Mouse (Mus musculus): ENCODE measurements around the gene Best2.

The Best2 gene

DNA sequence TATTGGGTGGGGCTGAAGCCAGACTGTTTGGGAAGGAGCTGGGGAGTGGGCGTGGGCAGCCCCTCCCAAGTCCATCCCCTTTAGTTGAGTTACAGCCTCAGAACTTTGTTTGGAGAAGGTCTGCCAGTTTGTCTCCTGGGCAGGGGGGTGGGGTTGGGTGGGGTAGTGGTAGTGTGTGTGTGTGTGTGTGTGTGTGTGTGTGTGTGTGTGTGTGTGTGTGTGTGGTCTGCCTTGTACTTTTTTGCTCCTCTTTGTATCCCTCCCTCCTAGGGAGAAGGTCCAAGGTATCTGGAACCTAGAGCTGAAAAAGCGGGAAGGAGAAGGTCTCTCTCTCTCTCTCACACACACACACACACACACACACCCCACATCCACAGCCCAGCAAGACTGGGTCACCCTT is at the start of gene Best2:
TSS of gene Best2 (minus strand) at position 101 of the 400 bp plus-strand sequence.
- DNase-seq (ENCODE audit: low read depth, low spot score), result no peak

DNA sequence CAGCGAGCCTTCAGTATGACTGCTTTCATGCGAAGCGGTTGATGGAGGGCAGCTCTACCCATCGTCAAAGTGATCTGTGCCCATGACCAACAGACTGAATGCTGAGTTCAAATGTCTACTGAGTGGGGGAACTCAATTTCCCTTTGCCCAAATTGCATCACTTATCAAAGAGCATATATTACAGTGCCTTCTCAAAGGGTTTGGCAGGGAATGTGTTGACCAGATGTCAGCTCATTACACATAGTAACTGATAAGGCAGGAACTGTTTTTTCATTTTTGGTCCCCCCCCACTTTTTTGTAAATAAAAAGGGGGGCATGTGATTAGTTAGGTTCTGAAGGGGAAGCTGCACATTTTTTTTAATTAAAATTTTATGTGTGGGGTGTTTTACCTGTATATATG is 48.3 kb upstream of the Best2 start:
- DNase-seq (ENCODE audit: low read depth, low spot score), result no peak

DNA sequence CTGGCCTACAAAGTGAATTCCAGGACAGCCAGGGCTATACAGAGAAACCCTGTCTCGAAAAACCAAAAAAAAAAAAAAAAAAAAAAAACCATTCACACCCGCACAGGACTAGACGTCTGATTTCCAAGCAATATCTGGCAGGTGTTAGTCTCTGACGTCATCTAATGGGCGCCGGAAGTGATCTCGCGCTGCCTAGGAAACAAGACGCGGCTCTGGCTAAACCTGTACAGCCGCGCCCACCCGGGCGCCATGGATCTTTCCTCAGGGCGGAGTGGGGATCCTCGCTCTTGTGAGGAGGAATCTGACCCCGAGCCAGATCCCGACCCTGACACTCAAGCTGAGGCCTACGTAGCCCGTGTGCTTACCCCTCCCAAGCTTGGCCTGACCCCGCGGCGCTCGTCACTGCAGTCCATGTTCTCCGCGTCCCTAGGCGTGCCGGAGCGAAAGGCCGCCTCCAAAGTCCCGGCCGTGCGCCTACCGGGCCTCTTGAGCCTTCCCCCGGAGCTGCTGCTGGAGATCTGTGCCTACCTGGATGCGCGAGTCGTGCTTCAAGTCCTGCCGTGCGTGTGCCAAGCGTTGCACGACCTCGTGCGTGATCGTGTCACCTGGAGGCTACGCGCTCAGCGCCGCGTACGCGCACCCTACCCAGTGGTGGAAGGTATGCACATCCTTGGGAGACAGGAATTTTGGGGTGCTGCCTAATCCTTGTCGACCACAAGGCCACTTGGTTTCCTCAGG is 45.7 kb upstream of the Best2 start, which contains the start of gene Fbxw9:
TSS of gene Fbxw9 (plus strand) at position 177 of the 738 bp plus-strand sequence.
- DNase-seq (ENCODE audit: low read depth, low spot score), result peak; percentile 98

DNA sequence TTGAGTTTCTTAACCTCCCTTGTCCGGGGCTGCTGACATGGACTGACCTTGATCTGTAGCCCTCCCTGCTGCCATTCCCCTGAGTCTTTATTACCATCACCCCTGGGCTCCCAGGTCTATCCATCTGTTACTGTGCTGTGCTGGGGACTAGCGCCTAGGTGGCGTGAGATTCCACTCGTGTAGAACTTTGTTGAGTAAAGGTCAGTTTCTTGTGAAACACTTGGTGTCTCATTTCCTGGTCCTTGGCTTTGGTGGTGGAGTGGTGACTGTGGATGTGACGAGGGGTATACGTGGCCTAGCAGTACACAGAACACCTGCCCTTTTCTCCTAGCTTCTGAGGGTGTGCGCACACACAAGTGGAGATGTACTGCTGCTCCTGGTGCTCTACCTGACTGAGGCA is 43.0 kb upstream of the Best2 start:
- no peak for DNase-seq (ENCODE audit: low read depth, low spot score)

DNA sequence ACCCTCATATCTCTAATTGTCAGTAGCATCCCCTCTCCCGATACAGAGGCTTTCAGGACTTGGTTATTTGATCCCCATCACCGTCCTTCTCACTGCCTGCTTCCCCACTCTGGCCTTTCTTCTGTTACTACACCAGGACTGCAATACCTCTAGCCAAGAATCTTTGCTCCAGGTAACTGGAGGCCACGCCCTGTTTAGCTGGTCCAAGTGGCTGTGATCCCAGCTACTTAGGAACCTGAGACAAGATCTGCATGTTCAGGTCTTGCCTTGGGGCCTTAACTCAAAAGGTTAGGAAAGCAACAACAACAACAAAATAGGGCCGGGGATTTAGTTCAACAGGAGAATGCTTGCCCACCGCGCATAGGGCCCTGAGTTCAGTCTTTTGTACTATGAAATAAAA is 29.3 kb upstream of the Best2 start:
- DNase-seq (ENCODE audit: low read depth, low spot score), result no peak

DNA sequence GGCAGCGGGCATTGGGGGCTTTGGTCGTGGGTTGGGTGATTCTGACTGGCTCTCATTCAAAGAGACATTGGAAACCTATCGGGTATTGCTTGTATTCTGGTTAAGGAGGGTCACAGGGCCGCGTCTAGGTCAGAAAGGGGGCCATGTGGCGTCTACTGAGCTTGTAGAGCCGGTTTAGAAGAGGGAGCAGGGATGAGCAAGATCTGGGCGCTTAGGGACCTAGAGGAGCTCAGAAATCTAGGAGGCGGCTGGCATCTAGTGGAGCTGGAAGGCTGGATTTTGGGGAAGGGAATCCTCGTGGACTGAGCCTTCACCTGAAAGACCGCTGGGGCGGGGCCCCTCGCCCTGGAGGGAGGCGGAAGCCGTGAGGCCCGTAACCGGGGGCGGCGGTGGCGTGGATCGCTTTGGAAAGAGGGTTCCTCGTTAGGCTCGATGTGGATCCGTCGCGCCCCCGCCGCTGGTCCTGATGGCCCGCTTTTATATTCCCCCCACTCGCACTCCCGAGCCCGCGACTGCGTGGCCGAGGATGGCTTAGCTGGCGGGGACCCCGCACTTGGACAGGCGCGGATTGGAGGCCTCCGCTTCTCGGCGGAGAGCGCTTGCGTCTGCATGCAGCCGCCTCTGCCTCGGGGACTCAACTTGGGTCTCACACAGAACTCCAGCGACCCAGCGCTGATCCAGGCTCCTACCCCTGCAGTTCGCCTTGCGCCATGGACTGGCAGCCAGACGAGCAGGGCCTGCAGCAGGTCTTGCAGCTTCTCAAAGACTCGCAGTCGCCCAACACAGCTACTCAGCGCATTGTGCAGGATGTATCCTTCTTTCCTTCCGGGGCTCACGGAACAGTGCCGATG is 23.6 kb upstream of the Best2 start:
- DNase-seq (ENCODE audit: low read depth, low spot score), result peak; percentile 67

DNA sequence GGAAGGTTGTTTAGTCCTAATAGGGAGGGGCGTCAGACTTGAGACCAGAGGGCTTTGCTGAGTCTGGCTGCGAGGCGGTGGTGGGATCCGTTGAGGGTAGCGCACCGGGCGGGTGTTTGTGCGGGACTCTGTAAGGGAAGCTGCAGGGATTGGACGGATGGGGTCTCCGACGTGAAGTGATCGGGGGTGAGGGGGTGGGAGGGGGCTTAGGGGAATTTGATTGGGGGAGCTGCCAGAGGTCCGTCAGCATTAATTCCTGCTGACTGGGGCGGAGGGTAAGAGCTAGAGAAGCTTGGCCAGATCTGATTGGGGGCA is 23.0 kb upstream of the Best2 start:
- DNase-seq (ENCODE audit: low read depth, low spot score), result peak; percentile 30

DNA sequence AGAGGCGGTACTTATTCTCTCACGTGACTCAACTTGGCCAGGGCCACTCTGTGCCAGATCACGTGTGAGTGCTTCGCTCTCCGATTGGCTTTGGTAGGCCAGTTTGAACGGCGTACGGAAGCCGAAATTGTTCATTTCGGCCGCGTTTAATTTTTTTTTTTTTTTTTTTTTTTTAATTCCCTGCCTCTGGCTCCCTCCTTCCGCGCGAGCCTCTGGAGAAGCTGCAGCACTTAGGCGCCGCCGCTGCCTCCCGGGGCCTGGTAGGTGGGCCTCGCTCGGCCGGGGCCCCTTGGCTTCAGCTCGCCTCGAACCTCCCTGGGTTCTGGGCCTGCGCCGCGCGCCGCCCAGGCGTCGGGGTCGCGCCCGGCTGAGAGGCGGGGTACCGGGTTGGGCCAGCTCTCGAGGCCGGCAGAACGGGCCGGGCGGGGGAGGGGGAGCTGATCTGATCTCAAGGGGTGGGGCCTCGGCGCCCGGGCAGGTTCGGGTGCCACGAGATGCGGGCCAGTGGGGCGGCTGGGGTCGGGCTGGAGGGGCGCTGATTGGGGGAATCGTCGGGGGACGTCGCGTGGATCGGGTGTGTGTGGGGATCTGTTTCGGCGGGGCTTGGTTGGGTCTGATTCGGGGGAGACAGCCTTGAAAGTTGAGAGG is 22.5 kb upstream of the Best2 start, which contains the start of gene Tnpo2:
TSS of gene Tnpo2 (plus strand) at position 198 of the 648 bp plus-strand sequence.
- peak; percentile 100 for DNase-seq (ENCODE audit: low read depth, low spot score)

DNA sequence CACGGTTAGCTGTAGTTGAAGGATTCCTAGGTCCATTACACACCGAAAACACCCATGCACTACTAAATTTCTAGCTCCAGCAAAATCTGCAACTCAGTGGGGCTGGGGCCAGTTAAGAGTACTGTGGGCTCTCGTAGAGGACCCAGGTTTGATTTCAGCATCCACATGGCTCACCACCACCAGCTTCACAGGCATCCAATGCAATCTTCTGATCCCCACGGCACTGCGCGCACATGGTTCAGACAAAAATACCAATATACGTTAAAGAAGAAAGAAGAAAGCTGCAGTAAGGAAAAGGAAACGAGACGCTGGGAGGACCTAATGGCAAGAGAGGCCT is 22.0 kb upstream of the Best2 start:
- no peak for DNase-seq (ENCODE audit: low read depth, low spot score)

DNA sequence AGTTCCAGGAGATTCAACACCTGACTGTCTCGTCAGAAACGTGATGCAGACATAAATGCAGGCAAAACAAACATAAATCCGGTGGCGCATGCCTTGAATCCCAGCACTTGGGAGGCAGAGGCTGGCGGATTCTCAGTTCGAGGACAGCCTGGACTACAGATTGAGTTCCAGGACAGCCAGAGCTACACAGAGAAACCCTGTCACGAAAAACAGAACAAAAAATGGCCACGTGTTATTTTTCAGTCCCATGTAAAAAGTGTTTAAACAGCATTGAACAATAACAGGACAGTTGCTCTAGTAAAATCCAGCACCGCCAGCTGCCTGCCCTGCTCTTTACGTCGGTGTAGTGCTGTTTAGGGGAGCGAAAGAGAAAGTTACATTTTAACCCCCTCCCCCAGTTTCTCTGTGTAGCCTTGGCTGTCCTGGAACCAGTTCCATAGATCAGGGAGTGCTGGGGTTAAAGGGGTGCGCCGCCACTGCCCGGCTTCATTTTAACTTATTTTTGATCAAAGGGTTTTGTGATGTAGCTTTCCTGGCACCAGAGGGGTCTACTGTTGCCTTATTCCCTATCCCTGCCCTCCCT is 21.5 kb upstream of the Best2 start:
- peak; percentile 32 for DNase-seq (ENCODE audit: low read depth, low spot score)

DNA sequence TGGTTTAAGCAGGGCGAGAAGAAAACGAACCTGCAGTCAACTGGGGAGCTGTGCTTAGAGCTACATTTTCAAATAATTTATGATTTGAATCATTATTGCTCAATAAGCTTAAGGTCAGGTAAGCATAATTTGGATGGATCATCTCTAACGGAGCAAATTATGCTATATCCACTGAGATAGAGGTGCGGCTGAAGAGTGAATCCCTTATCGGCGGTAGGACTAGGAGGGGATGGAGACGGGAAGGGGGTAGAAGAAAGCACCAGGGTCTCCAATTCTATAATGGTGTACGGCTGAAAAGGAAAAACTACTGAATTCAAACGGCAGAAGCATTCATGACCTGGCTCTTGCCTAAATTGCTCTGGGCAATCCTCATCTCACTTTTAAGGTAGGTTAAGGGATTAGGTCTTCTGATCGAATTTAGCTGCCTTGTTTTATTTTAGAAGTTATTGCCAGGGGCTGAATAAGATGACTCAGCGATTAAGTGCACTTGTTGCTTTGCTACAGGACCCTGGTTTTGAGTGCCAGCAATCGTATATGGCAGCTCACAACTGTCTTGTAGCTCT is 20.9 kb upstream of the Best2 start:
- no peak for DNase-seq (ENCODE audit: low read depth, low spot score)

DNA sequence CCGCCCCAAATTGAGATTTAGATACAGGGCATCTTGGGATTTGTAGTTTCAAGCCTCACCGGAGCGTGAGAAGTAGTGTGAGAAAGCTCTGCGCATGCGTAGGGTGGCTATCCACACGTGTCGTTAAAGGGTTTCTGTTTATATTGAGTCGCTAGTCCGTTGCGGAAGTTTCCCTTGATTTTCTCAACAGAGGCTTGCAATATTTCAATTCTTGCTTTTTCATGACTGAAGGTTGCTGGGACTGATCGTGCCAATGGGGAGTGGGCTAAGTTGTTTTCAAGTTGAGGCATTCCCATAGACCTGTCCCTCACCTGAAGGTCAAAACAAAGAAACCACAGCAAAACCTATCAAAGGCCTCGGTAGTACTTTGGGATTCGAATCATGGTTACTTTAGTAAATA is 20.4 kb upstream of the Best2 start:
- DNase-seq (ENCODE audit: low read depth, low spot score), result peak; percentile 93

DNA sequence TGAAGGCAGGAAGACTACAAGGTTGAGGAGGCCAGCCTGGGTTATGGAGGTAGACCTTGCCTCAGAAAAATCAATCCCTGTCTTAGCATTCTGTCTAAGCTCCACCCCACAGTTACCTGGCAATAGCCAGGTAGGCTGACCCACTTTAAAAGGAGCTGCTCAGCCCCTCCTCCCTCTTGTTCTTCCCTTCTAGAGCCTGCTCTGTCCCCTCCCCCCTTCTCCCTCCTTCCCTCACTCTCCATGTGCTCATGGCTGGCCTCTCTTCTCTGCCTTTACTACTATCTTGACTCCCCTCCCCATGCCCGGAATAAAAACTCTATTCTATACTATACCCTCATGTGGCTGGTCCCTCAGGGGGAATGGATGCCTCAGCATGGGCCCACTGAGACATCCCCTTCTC is 19.5 kb upstream of the Best2 start:
- DNase-seq (ENCODE audit: low read depth, low spot score), result no peak

DNA sequence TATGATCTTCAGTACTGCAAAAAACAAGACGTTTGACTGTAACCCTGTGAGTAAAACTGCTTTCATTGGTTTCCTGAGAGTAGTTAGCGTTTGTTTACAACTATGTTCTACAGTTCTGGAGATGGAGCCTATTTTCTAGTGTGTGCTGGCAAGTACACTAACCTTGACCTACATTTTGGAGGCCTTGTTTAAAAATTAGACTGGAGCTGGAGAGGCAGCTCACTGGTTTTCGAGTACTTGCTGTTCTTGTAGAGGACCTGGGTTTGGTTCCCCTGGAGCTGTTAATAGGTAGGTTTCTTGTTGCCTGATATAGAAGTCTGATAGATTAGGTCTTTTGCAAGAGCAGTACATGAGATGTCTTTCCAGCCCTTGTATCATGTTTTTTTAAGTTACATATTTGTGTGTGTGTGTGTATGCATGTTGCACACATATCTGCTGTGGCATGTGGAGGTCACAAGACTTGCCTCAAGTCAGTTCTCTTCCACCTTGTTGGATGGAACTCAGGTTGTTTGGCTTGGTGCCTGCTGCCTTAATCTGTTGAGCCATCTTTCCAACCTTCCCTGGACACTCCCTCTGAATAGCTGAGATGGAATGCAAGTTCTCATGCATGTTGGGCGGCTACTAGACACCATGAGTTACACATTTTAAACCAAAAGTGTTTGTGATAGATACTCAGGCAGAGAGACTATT is 18.4 kb upstream of the Best2 start:
- no peak for DNase-seq (ENCODE audit: low read depth, low spot score)

DNA sequence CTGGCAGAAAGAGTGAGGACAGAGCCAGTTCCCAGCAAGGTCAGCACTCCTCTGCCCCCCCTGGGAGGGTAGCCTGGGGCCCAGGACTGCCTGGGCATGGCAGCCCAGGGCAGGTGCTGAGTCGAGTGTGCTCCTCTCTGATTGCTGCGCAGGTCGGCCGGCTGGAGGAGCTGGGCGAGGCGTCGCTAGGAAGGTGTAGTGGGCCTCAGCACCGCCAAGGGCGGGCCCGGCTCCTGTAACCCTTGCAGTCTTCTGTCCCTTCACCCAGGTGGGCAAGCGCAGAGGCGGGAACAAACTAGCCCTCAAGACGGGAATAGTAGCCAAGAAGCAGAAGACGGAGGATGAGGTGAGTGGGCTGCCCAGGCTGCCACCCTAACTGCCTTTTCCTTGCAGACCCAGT is 14.9 kb upstream of the Best2 start:
- DNase-seq (ENCODE audit: low read depth, low spot score), result no peak

DNA sequence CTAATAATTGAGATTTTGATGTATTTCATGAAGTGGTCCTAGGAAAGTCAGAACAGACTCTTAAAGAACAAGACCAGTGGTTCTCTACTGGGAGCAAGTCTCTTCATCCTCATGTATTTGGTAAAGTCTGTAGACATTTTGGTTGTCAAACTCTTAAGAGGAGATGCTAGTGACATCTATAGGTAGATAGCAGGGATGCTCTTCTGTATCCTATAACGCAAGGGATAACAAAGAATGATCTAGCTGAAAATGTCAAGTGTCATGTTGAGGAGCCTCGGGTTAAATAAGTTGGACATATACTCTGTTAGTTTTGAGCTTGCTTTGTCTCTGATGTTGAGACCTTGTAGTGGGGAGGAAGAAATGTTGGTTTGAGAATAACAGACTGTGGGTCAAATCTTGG is 13.6 kb upstream of the Best2 start:
- peak; percentile 33 for DNase-seq (ENCODE audit: low read depth, low spot score)

DNA sequence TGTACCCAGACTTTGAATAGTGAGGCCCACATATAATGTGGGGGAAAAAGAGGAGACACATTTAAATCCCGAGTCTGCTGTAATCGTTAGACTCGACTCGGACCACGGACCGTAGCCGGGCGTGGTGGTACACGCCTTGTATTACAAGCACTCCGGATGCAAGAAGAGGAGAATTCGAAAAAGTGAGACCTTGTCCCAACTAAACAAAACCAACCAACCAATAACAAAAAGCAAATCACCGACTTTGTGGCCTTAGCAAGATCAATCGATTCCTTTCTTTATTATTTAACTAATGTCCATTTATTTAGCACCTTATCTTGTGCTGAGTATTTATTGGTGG is 13.2 kb upstream of the Best2 start:
- DNase-seq (ENCODE audit: low read depth, low spot score), result no peak

DNA sequence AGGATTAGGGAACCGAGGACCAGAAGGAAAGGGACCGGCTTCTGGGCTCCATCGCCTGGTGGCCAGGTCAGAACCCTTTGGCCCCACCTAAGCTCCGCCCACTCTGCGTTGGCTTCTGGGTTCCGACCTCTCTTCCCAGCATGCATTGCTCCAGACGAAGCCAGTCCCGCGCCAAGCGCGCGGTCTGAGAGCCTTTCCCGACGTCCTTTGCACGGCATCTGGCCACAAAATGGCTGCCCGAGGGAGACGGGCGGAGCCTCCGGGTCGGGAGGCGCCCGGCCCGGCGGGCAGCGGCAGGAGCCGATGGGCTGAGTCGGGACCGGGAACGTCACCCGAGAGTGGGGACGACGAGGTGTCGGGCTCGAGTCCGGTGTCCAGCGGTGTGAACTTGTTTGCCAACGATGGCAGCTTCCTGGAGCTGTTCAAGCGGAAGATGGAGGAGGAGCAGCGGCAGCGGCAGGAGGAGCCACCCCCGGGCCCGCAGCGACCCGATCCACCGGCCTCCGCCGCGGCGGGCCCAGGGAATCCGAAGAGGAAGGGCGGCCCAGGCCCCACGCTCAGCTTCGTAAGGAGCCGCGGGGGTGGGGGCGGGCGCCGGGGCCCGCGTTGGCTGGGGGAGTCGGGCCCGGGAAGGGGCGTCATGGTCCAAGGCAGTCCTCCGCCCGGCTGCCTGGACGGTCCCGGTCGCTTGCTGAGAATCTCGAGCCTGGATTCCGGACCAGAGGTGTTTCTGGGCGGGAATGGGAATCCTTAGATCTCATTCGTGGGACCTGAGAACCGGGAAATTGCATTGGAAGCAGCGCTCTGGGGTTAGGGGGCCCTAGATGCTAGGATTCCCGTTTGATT is 12.6 kb upstream of the Best2 start, which contains the start of gene Trir:
TSS of gene Trir (plus strand) at position 154 of the 846 bp plus-strand sequence.
- DNase-seq (ENCODE audit: low read depth, low spot score), result peak; percentile 99

DNA sequence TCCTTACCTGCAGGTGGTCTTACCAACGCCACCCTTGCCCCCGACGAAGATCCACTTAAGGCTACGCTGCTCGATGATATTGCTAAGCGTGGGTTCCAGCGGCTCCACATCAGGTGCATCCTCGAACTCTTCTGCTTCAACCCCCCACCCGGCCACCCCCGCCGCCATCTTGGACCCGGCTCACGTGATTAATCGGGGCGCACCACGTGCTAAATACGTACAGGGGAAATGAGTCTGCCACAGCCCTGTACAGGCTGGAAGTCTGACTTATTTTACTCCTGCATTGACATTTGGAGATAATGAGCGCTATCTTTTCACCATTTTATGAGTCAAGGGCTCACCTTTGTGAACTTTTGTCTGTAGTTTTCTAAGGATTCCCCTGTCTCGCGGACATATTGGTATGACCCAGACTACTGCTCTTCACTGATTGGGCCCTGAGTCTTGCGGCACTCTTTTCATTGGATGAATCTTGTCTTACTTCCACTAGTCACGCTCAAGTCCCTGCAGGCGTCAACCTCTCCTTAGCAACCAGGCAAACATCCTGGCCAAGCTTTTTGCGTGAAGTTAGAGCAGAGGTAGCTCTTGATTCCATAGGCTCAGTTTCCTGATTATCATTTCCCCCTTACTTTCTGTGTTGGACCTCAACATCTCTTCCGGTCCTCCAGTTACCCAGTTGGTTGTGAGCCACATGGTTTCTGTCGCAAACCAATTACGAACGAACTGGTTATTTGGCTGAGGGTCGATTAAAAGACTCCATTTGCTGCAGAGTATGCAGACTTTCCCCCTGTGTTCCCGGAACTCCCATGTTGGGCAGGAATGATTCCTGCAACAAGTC is 11.0 kb upstream of the Best2 start, which contains the start of gene Asna1:
TSS of gene Asna1 (minus strand) at position 184 of the 835 bp plus-strand sequence.
- DNase-seq (ENCODE audit: low read depth, low spot score), result peak; percentile 97

All from brain, adult 2 months (tissue).